Mouse (Mus musculus) c-Kit-positive CD71-positive TER-119-positive erythroid progenitor cells, embryonic 14.5 days (primary cell): ENCODE measurements around the gene Fam208b.
"Not testable (repeated sequence)": the region's sequence is repeated elsewhere in the genome, so short reads cannot be mapped to it uniquely, and the experiment has no call there.

Source experiments
- DNase-seq: peaks from one replicate; pipeline ENCODE4 v3.0.0-alpha.2; 2013; ENCODE audit warnings: low spot score

The Fam208b gene

DNA sequence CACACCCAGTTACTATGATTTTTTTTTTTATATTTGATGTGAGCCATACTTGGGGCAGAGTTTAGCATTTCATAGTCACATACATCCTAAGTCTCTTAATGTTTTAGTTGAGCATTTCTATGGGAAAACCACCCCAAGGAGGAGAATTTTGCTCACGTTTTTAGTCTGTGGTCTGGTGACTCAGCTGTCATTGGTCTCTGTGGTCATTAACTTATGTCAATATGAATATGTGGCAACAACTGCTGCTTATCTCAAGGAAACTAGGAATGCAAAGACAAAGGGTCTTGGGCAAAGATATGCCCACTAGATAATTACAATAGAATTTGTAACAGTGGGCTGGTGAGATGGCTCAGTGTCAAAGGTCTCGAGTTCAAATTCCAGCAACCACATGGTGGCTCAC is 47.0 kb downstream of the Fam208b start:
- DNase-seq, result no peak

GRCm38 (mm10) chr13:3563130-3563529 is 47.8 kb downstream of the Fam208b start:
- no peak for DNase-seq

- no peak for DNase-seq
Observed at GRCm38 (mm10) chr13:3547856-3548255, 63.1 kb downstream of the Fam208b start.

DNA sequence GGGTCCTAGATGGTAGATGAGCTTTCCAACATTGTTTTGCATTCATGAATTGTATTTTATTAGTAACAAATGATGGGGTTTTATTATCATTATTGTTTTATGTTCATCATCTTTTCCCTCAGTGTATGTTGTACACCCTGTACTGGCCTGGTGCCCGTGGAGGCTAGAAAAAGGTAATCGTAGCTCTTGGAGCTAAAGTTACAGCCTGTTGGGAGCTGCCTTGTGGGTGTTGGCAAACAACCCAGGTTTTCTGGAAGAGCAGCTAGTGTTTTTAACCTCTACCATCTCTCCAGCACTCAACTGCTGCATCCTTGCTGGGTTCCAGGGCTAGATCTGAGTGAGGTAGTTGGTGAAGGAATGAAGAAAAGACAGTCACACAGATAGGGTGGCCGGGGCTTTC is 63.5 kb downstream of the Fam208b start:
- DNase-seq, result no peak

DNA sequence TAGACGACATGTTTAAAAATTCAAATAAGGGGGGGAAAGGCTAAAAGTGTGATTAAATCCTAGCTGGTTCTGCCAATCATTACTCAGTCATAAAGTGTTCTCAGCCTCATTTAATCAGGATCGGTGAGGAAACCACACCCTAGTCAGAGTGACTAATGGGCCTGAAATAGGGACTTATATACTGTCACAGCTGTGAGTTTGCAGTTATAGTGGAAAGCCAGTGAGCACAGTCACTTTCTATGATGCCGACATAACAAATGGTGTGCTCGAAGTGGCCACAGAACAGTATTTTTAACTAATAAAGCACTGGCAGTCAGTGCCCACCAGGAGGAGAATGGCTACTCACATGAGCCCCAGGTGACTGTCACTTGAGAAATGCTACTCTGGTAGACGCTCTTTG is 66.0 kb downstream of the Fam208b start:
- DNase-seq, result no peak

DNA sequence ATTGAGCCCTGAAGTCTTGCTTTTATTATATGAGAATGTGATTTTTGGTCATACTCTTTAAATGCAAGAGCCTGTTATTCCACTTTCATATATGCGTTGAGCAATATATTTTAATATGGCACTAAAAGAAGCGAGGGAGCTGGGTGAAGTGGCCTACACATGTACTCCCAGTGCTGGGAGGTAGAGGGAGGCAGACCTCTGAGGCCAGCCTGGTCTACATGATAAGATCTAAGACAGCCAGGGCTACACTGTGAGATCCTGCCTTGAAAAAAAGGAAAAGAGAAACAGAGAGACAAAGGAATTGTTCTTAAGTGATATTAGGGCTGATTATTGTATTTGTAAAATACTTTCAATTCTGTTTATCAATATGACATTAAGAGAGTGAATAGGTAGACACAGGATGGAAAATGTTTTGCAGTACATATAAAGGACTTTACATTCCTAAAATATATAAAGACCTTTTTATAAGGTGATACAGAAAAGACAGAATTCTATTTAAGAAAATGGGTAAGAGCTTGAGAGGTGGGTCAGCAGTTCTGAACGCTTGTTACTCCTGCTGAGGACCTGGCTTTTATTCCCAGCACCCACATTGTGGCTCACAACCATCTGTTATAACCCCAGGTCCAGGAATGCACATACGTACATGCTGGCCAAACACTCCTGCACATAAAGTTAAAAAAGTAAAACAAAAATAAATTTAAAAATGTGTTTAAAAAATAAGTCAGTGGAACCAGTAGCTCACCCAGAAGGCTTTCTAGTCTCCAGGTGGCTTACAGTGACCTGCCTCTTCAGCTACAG is 66.6 kb downstream of the Fam208b start:
- DNase-seq, result no peak

DNA sequence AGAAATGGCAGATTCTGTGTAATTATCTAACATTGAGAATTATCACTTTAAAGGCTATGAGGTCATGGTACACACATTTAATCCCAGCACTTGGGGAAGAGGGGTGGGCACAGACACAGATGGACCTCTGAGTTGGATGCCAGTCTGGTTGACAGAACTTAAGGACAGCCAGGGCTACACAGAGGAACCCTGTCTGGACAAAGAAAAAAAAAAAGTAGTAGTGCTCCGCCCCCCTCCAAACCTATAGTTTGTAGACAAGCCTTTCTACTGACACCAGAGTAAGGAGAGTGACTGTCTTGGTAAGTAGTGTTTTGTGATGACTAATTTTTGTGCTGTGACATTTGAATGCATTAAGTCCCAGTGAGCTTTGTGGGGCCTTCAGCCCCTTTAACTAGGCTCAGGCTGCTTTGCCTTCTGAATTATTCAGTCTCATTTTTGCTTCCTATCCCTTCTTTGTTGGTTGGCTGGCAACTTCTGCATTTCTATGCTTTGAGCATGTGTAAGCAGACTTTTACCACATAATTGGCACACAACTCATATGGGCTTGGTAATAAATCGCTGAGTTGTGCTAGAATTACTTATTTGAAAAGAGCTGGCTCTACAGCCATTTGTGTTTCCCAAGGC is 69.6 kb downstream of the Fam208b start:
- no peak for DNase-seq

GRCm38 (mm10) chr13:3540166-3540565 is 70.7 kb downstream of the Fam208b start:
- DNase-seq, result no peak

GRCm38 (mm10) chr13:3538969-3539562 is 71.8 kb downstream of the Fam208b start:
- peak; percentile 37 for DNase-seq

DNA sequence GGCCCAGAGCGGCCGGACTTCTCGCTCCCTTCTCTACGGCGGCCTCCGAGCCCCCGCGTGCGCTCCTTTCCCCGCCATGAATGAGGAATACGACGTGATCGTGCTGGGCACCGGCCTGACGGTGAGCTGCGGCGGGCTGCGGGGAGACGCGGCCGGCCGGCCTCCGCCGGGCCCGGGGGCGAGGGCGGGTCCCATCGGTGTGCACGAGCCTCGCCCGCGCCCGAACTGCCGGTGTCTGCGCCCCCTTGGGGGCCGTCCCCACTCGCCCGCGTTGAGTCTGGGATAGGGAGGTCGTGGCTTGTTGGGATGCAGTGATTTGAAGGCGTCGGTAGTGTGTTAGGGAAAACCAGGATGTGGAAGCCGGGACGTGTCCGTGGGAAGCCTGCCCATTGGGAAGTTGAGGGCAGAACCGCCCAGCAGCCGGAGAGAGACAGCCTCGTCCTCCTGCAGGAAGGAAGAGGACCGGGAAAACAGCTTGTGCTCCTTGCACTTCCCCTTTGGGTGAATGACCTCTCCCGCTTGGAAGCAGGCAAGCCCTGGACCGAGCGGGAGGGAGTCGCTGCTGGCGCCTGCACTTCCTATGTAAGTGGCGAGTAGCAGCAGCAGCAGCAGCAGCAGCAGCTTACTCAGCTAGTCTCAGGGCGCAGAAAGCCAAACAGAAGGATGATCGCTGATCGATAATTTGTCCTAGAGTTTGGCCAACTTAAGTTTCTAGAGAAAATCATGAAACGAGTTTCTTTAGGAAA is 72.5 kb downstream of the Fam208b start:
- DNase-seq, result peak; percentile 43

- peak; percentile 96 for DNase-seq
Observed at GRCm38 (mm10) chr13:3537594-3538222, 73.2 kb downstream of the Fam208b start, which contains the start of gene Gdi2. Gdi2 (plus strand) TSS chr13:3538063.

DNA sequence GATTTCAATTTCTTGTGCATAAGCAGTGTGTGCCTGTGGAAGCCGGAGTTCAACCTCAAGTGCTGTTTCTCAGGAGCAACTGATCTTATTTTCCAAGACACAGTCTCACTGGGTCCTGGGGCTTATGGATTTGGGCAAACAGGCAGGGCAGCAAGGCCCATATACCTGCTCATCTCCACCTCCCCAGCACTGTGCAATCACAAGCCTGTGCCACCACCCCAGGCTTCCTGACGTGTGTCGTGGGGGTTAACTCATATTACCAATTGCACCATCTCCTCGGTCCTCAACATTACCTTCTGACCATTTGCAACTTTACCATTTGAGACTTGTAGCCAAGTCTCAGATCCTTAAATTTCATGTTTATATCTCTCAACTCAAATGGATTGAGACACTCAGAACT is 76.8 kb downstream of the Fam208b start:
- no peak for DNase-seq

DNA sequence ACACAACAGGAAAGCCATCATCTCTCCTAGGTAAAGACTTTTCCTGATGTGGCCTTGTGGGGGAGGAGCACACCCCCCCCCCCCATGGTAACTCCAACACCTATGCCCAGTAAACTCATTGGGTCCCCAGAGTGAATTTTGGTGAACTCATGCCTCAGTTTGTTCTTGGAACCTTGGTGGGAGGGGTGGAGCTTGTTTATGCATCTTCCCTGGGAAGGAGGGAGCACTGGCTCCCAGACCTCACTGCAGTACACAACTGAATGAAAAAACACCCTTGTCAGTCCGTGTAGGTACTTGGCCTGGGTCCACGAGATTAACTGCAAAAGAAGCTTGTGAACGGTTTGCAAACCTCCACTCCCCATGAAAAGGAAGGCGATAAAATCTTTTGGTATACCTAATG is 78.5 kb downstream of the Fam208b start:
- DNase-seq, result no peak

DNA sequence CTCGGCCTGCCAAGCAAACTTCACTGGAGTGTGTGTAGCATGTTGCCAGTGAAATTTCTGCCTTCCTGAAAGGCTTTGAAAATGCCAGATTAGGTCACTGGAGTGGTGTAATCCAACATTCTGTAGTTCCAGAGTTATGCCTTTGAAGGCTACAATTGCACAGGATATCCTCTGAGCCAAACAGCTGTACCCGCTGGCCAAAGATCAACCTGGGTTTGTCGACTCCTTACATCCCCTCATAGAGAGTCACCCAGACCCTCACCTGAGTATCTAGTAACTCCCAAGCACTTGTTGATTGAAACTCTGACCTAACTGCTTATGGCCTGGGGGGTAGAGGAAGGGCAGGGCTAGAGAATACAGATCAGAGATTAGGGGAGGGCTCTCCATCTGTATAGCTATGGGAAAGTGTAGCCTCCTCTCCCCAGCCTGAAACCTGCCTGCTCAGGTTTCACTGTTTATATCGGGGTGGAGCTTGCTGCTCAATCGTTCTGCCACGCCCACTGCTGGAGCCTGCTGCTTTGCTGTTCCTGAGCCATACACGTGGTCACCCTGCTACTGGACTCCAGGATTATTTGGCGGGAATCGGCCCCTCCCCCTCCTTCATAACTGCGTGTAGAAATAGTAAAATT is 79.1 kb downstream of the Fam208b start:
- DNase-seq, result no peak

- DNase-seq, result not testable (repeated sequence)
Observed at GRCm38 (mm10) chr13:3531176-3531575, 79.7 kb downstream of the Fam208b start.

GRCm38 (mm10) chr13:3530451-3530850 is 80.5 kb downstream of the Fam208b start:
- DNase-seq, result no peak

GRCm38 (mm10) chr13:3526328-3526727 is 84.6 kb downstream of the Fam208b start:
- no peak for DNase-seq

GRCm38 (mm10) chr13:3525611-3526051 is 85.3 kb downstream of the Fam208b start:
- no peak for DNase-seq

DNA sequence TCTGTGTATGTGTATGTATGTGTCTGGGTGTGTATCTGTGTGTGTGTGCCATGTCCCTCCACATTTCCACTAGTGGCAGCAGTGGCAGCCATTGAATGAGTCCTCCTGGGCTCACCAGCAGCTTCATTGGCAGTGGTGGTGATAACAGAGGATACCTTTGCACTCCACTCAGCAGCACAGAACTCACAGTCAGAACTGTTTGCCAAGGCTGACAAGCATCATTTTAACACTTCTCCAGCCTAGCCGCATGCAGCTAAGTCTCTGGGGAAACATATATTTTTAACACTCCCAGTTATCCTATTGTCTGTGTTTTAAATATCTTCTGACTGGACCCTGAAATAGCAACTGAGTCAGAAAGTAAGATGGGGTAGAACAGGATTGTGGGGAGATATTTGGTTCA is 87.0 kb downstream of the Fam208b start:
- DNase-seq, result no peak

DNA sequence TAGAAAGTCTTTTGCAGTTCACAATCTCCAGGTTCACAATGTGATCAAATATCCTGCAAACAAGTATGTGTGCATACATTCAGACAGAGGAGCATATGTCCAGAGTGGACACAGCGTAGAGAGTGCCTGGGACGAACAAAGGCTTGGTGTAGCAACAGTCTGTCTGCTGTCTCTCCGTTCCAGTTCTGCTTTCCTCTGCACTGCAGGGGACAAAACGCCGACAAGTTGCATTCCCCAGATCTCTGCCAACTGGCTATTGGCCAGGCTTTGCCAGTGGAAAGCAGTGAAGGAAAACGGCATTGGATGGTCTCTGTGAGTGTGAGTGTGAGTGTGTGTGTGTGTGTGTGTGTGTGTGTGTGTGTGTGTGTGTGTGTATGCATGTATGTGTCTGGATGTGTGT is 87.4 kb downstream of the Fam208b start:
- no peak for DNase-seq

- not testable (repeated sequence) for DNase-seq
Observed at GRCm38 (mm10) chr13:3519994-3520393, 90.9 kb downstream of the Fam208b start.
